Mouse (Mus musculus) hindbrain, postnatal 0 days (tissue): ENCODE data around the gene Gps2. TPM values are rescaled to one million over a fixed set of nuclear protein-coding genes. Genes with fewer than 3 reads are reported as not detected.

Source experiments
- ATAC-seq: fragments of 200-750 bp; cut with Nextera tagmentation; 2 replicates; pipeline ENCODE4 v1.8.0; 2017; ENCODE audit warnings: mild to moderate bottlenecking, moderate TSS enrichment, moderate library complexity
- DNase-seq: peaks from one replicate; pipeline ENCODE4 v3.0.0-alpha.2; 2015; ENCODE audit warnings: low spot score
- H3K27ac ChIP-seq: fragments of 300-500 bp; sonication (generic); 2 replicates; pipeline ENCODE4 v1.5.1; 2014; ENCODE audit warnings: mild to moderate bottlenecking
- H3K27me3 ChIP-seq: fragments of 300-500 bp; sonication (generic); 2 replicates; pipeline ENCODE4 v1.6.1; 2014; ENCODE audit warnings: low read length, mixed read lengths; ENCODE audit not compliant: insufficient read depth
- H3K36me3 ChIP-seq: fragments of 300-500 bp; sonication (generic); 2 replicates; pipeline ENCODE4 v1.6.1; 2014; ENCODE audit warnings: low read length, mixed read lengths; ENCODE audit not compliant: insufficient read depth
- H3K4me1 ChIP-seq: fragments of 300-500 bp; sonication (generic); 2 replicates; pipeline ENCODE4 v1.6.1; 2014; ENCODE audit warnings: antibody characterized with exemption, low read length, mixed read lengths; ENCODE audit not compliant: insufficient read depth
- H3K4me2 ChIP-seq: fragments of 300-500 bp; sonication (generic); 2 replicates; pipeline ENCODE4 v1.6.1; 2014; ENCODE audit warnings: low read depth, mild to moderate bottlenecking, low read length, moderate library complexity, mixed read lengths
- H3K4me3 ChIP-seq: fragments of 300-500 bp; sonication (generic); 2 replicates; pipeline ENCODE4 v1.5.1; 2014; ENCODE audit warnings: low read length
- H3K9ac ChIP-seq: fragments of 300-500 bp; sonication (generic); replicated peaks from 2 replicates; pipeline ENCODE4 v1.6.1; 2014; ENCODE audit warnings: mild to moderate bottlenecking, low read length, moderate library complexity, mixed read lengths
- H3K9me3 ChIP-seq: fragments of 300-500 bp; sonication (generic); 2 replicates; pipeline ENCODE4 v1.6.1; 2016; ENCODE audit warnings: low read length, mixed read lengths
- CTCF ChIP-seq: IDR thresholded peaks from 2 replicates; pipeline ENCODE4 v1.5.1; 2016; ENCODE audit warnings: antibody characterized with exemption, control low read depth, low read depth
- WGBS: fragments of 180-500 bp; shearing (Covaris S2); extraction: QIAGEN DNeasy Blood & Tissue Kit; methylation state at CpG from one replicate; pipeline ENCODE4 v1.1.7; 2014; 5-methylcytosine and 5-hydroxymethylcytosine counted together
- microRNA-seq, 2 experiments: library from miRNA; unstranded; fragments of <30 nt; microRNA quantifications; one replicate each; pipeline ENCODE4; 2016
- polyA plus RNA-seq: library from polyadenylated mRNA; unstranded; fragments of >200 nt; fragmentation: Nextera tagmentation; extraction: Ambion mirVana; gene quantifications from 2 replicates; pipeline ENCODE4 v1.2.1, GENCODE M21; 2015
- total RNA-seq: library from RNA; depleted of rRNA; stranded (reverse); fragments of >200 nt; gene quantifications from 2 replicates; pipeline ENCODE4 v1.2.3, GENCODE M21; 2014; rRNA removed

Gps2 gene
- total and polyA plus RNA-seq, 2 experiments from 2014 or later: 65.9 to 67.6 TPM

DNA sequence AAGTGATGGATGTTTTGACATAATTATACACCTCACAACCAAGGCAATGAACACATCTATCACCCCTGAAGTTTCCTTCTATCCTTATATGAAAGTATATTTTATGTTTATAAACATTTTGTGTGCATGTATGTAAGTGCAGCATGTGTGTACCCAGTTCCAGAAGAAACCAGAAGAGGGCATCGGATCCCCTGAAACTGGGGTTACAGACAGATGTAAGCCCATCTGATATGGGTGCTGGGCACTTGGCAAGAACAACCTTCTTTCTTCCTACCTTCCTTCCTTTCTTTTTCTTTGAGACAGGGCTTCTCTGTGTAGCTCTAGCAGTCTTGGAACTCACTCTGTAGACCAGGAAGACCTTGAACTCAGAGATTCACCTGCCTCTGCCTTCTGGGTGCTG lies 42.5 kb downstream of the Gps2 start:
- peak; percentile 7; the same call in 1 of the 2 replicates for TF ChIP-seq CTCF
- no peak overlapping the region for H3K27ac ChIP-seq
- H3K27me3 ChIP-seq: peaks cover 9% of the 10 kb centered on the region; the same call in 1 of the 2 replicates
- no peak overlapping the region for H3K9ac ChIP-seq
- DNase-seq (no peak), ATAC-seq (no peak)
- no peaks in the 10 kb centered on the region for H3K9me3 ChIP-seq
- WGBS: 90% methylated on average over 1 of the region's 1 CpGs
- H3K4me1 ChIP-seq: no peaks in the 10 kb centered on the region
- H3K4me2 ChIP-seq: no peak overlapping the region
- H3K36me3 ChIP-seq: no peaks in the 10 kb centered on the region
- no peak overlapping the region for H3K4me3 ChIP-seq

DNA sequence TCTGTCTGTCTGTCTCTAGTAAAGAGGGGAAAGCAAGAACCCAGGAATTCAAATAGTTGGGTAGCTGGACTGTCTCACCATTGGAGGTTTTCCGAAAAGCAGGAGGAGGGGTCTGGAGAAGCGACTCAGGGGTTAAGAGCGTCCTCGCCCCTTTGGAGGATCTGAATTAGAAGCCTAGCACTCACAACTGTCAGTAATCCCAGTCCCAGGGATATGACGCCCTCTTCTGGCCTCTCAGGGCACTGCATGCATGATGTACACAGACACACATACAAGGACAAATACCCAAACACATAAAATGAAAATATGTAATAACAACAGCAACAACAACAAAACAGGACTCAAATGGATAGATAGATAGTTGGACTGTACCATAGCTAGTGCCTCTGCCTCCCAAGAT lies 46.9 kb downstream of the Gps2 start:
- no peak overlapping the region for H3K4me2 ChIP-seq
- H3K4me3 ChIP-seq: no peak overlapping the region
- WGBS: 28% methylated on average over 5 of the region's 5 CpGs
- H3K9ac ChIP-seq: no peak overlapping the region
- H3K4me1 ChIP-seq: no peaks in the 10 kb centered on the region
- no peak for ATAC-seq
- peak; percentile 51 for TF ChIP-seq CTCF
- no peak overlapping the region for H3K27ac ChIP-seq
- no peaks in the 10 kb centered on the region for H3K36me3 ChIP-seq
- peaks cover 32% of the 10 kb centered on the region for H3K27me3 ChIP-seq
- DNase-seq: no peak
- H3K9me3 ChIP-seq: no peaks in the 10 kb centered on the region

DNA sequence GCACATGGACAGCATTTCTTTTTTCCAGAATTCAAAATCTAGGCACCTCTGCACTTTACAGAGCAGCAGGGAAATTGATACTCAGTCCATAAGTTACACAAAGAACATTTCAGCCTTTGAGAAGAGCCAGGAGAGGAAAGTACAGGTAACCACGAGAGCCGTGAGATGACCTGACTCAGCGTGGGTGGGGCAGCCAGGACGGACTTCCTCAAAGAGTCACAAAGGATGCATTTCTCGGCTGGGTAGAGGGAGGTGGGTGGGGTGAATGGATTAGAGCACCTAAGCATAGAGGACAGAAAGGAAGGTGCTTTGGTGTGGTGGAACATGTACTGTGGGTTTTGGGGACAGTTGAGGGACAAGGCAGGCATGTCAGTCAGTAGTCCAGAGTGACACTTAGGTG lies 48.2 kb downstream of the Gps2 start:
- 51% methylated on average over 5 of the region's 5 CpGs for WGBS
- Histone ChIP-seq H3K9ac (no peak overlapping the region), H3K4me1 (peaks cover 5% of the 10 kb centered on the region; the same call in 1 of the 2 replicates), H3K9me3 (no peaks in the 10 kb centered on the region), H3K4me2 (no peak overlapping the region), H3K36me3 (no peaks in the 10 kb centered on the region), H3K27ac (no peak overlapping the region), H3K4me3 (no peak overlapping the region), H3K27me3 (peaks cover 41% of the 10 kb centered on the region)
- no peak for TF ChIP-seq CTCF
- DNase-seq: no peak
- no peak for ATAC-seq

DNA sequence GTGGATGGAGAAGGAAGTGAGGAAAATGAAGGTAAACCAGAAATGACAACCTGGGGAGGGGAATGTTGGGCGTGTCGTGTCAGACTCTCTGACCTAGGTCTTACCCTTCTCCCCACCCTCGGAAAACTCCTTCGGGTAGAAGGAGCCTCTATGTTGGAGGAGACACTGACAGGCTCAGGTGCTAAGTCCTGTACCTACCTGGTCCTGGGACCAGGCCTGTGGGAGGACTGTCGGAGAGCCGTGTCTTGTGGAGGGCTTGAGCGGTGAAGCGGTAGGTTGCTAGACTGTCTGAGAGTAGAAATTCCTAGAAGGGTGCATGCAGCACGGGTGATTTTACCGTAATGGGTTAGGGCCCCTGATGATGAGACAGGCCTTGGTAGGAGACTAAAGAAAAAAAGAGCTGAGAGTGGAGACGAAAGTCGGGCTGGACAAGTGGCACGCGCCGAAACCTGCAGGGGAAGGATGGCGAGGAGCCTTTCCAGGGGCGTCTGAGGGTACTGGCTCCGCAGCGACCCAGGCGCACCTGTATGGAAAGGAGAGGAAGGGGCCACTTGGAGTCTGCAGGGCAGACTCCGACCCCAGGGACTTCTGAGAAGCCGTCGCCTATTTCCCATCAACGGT lies 51.1 kb downstream of the Gps2 start, which contains the start of gene Cldn7:
Gene Cldn7, plus strand, starts transcription at position 130 of the 621 bp plus-strand sequence.
- Histone ChIP-seq H3K9me3 (no peaks in the 10 kb centered on the region), H3K36me3 (peaks cover 13% of the 10 kb centered on the region), H3K9ac (no peak within 1 kb of the TSS), H3K27me3 (peaks cover 45% of the 10 kb centered on the region), H3K4me1 (peaks cover 6% of the 10 kb centered on the region; the same call in 1 of the 2 replicates), H3K4me3 (no peak within 1 kb of the TSS), H3K27ac (no peak within 1 kb of the TSS), H3K4me2 (no peak within 1 kb of the TSS)
- WGBS: 13% methylated on average over 24 of the region's 24 CpGs
- no peak for ATAC-seq
- no peak for TF ChIP-seq CTCF
- DNase-seq: no peak

DNA sequence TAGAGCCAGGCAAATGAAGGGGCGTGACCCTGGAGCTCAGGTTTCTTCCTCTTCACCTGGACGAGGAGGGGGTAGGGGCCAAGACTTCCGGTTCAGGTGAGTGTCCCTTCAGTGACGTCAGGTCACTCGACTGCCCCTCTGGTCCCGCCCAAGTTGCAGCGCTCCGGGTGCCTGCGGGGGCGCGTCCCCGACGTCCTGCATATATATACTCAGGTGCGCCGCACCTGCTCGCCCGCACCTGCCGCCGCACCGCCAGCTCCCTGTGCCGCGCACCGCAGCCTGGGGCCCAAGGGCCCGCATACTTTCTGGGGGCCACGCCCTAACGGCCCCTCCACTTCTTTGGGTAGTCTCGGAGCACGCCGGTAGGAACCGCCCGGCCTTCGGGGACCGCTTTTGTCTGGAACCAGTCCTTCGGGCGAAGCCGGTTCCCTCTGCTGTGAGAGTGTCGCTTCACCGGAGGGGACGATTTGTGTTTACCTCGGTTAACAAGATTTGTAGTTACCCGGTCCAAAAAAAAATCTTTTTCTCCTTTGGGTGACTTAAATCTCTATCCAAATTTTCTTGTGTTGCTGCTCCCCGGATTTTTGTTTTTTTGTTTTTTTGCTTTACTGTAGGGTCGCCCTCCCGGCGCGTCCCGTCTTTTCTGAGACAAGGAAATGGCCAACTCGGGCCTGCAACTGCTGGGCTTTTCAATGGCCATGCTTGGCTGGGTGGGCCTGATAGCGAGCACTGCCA lies 51.8 kb downstream of the Gps2 start:
- Histone ChIP-seq H3K4me2 (no peak overlapping the region), H3K4me3 (no peak overlapping the region), H3K9ac (no peak overlapping the region), H3K36me3 (peaks cover 19% of the 10 kb centered on the region), H3K4me1 (peaks cover 6% of the 10 kb centered on the region; the same call in 1 of the 2 replicates), H3K27ac (no peak overlapping the region), H3K9me3 (no peaks in the 10 kb centered on the region), H3K27me3 (peaks cover 43% of the 10 kb centered on the region)
- DNase-seq (no peak), ATAC-seq (no peak)
- no peak for TF ChIP-seq CTCF
- WGBS: 2% methylated on average over 49 of the region's 49 CpGs

Small RNA genes within 50 kb of the gene (microRNA-seq; reads per million reads assigned to microRNA genes)
- 0 reads per million in 2 experiments for gene Mir6924

Other genes starting within 250 kb of the Gps2 start
Only the 30 nearest of the 39 such genes appear.
- 18.3 and 18.8 TPM in 2 replicates for gene Polr2a, start 155.3 kb upstream of the Gps2 start, total RNA-seq
- 9.1 and 10.5 TPM in 2 replicates for gene Polr2a, start 155.3 kb upstream of the Gps2 start, polyA plus RNA-seq
- gene Slc35g3, start 151.9 kb upstream of the Gps2 start, total RNA-seq: 0.72 TPM in 1 of 2 replicates, not detected in the other
- gene Slc35g3, start 151.9 kb upstream of the Gps2 start, polyA plus RNA-seq: 0.11 and 0.15 TPM in 2 replicates
- gene Zbtb4, start 148.0 kb upstream of the Gps2 start, total RNA-seq: 39.2 and 39.9 TPM in 2 replicates
- 4.6 and 4.9 TPM in 2 replicates for gene Zbtb4, start 148.0 kb upstream of the Gps2 start, polyA plus RNA-seq
- 1.5 TPM in 1 of 2 replicates, not detected in the other for gene Chrnb1, start 117.9 kb upstream of the Gps2 start, total RNA-seq
- gene Chrnb1, start 117.9 kb upstream of the Gps2 start, polyA plus RNA-seq: 0.85 and 1.5 TPM in 2 replicates
- 19.1 and 19.2 TPM in 2 replicates for gene Fgf11, start 112.0 kb upstream of the Gps2 start, total RNA-seq
- 3.8 and 4.4 TPM in 2 replicates for gene Fgf11, start 112.0 kb upstream of the Gps2 start, polyA plus RNA-seq
- gene Tmem102, start 108.3 kb upstream of the Gps2 start, total RNA-seq: 0.16 and 0.72 TPM in 2 replicates
- 1.1 and 1.5 TPM in 2 replicates for gene Tmem102, start 108.3 kb upstream of the Gps2 start, polyA plus RNA-seq
- not detected in 2 replicates for gene Gm39566, start 98.6 kb upstream of the Gps2 start, total RNA-seq
- gene Gm39566, start 98.6 kb upstream of the Gps2 start, polyA plus RNA-seq: not detected in 2 replicates
- gene Spem2, start 95.4 kb upstream of the Gps2 start, total RNA-seq: not detected in 2 replicates
- not detected in 2 replicates for gene Spem2, start 95.4 kb upstream of the Gps2 start, polyA plus RNA-seq
- not detected in 2 replicates for gene Spem1, start 91.7 kb upstream of the Gps2 start, total RNA-seq
- gene Spem1, start 91.7 kb upstream of the Gps2 start, polyA plus RNA-seq: 0.28 and 0.40 TPM in 2 replicates
- 126 and 130 TPM in 2 replicates for gene Nlgn2, start 76.1 kb upstream of the Gps2 start, total RNA-seq
- gene Nlgn2, start 76.1 kb upstream of the Gps2 start, polyA plus RNA-seq: 20.8 and 22.3 TPM in 2 replicates
- gene Tmem256, start 75.4 kb upstream of the Gps2 start, total RNA-seq: 119 and 153 TPM in 2 replicates
- gene Tmem256, start 75.4 kb upstream of the Gps2 start, polyA plus RNA-seq: 435 and 439 TPM in 2 replicates
- 24.7 and 26.3 TPM in 2 replicates for gene Plscr3, start 67.5 kb upstream of the Gps2 start, total RNA-seq
- 32.2 and 33.4 TPM in 2 replicates for gene Plscr3, start 67.5 kb upstream of the Gps2 start, polyA plus RNA-seq
- gene Tnk1, start 55.2 kb upstream of the Gps2 start, total RNA-seq: not detected in 2 replicates
- gene Tnk1, start 55.2 kb upstream of the Gps2 start, polyA plus RNA-seq: 0.15 TPM in 1 of 2 replicates, not detected in the other
- not detected in 2 replicates for gene Tmem95, start 35.9 kb upstream of the Gps2 start, total RNA-seq
- not detected in 2 replicates for gene Tmem95, start 35.9 kb upstream of the Gps2 start, polyA plus RNA-seq
- 1.7 and 2.0 TPM in 2 replicates for gene Kctd11, start 32.5 kb upstream of the Gps2 start, total RNA-seq
- gene Kctd11, start 32.5 kb upstream of the Gps2 start, polyA plus RNA-seq: 1.3 and 1.7 TPM in 2 replicates
- gene Acap1, start 18.3 kb upstream of the Gps2 start, total RNA-seq: 1.5 TPM in 1 of 2 replicates, not detected in the other
- gene Acap1, start 18.3 kb upstream of the Gps2 start, polyA plus RNA-seq: 0.20 and 0.21 TPM in 2 replicates
- 2.9 and 9.7 TPM in 2 replicates for gene 2810408A11Rik, start 12.9 kb upstream of the Gps2 start, total RNA-seq
- gene 2810408A11Rik, start 12.9 kb upstream of the Gps2 start, polyA plus RNA-seq: 6.5 and 8.1 TPM in 2 replicates
- gene Neurl4, start 12.8 kb upstream of the Gps2 start, total RNA-seq: 95.1 and 118 TPM in 2 replicates
- 11.9 and 13.1 TPM in 2 replicates for gene Neurl4, start 12.8 kb upstream of the Gps2 start, polyA plus RNA-seq
- 491 and 500 TPM in 2 replicates for gene Eif5a, start 8.1 kb downstream of the Gps2 start, total RNA-seq
- 1,157 and 1,160 TPM in 2 replicates for gene Eif5a, start 8.1 kb downstream of the Gps2 start, polyA plus RNA-seq
- gene Ybx2, start 21.9 kb downstream of the Gps2 start, total RNA-seq: 23.9 and 31.1 TPM in 2 replicates
- gene Ybx2, start 21.9 kb downstream of the Gps2 start, polyA plus RNA-seq: 3.3 and 5.9 TPM in 2 replicates
- gene Slc2a4, start 34.3 kb downstream of the Gps2 start, total RNA-seq: 9.5 and 12.8 TPM in 2 replicates
- 6.1 and 6.5 TPM in 2 replicates for gene Slc2a4, start 34.3 kb downstream of the Gps2 start, polyA plus RNA-seq
- gene Cldn7, start 50.9 kb downstream of the Gps2 start, total RNA-seq: not detected in 2 replicates
- gene Cldn7, start 50.9 kb downstream of the Gps2 start, polyA plus RNA-seq: 0.18 and 0.19 TPM in 2 replicates
- gene Ctdnep1, start 67.3 kb downstream of the Gps2 start, total RNA-seq: 37.7 and 40.9 TPM in 2 replicates
- 24.7 and 25.0 TPM in 2 replicates for gene Ctdnep1, start 67.3 kb downstream of the Gps2 start, polyA plus RNA-seq
- gene Elp5, start 68.6 kb downstream of the Gps2 start, total RNA-seq: 137 and 147 TPM in 2 replicates
- gene Elp5, start 68.6 kb downstream of the Gps2 start, polyA plus RNA-seq: 168 and 170 TPM in 2 replicates
- gene Gabarap, start 77.3 kb downstream of the Gps2 start, total RNA-seq: 175 and 209 TPM in 2 replicates
- gene Gabarap, start 77.3 kb downstream of the Gps2 start, polyA plus RNA-seq: 548 and 563 TPM in 2 replicates
- 34.3 and 47.9 TPM in 2 replicates for gene Phf23, start 81.9 kb downstream of the Gps2 start, total RNA-seq
- gene Phf23, start 81.9 kb downstream of the Gps2 start, polyA plus RNA-seq: 44.0 and 46.0 TPM in 2 replicates
- gene Dvl2, start 86.7 kb downstream of the Gps2 start, total RNA-seq: 20.9 and 37.3 TPM in 2 replicates
- 18.1 and 19.3 TPM in 2 replicates for gene Dvl2, start 86.7 kb downstream of the Gps2 start, polyA plus RNA-seq
- 44.4 and 47.2 TPM in 2 replicates for gene Acadvl, start 101.5 kb downstream of the Gps2 start, total RNA-seq
- gene Acadvl, start 101.5 kb downstream of the Gps2 start, polyA plus RNA-seq: 65.2 and 75.2 TPM in 2 replicates
- 209 and 225 TPM in 2 replicates for gene Dlg4, start 103.1 kb downstream of the Gps2 start, total RNA-seq
- 18.8 and 22.4 TPM in 2 replicates for gene Dlg4, start 103.1 kb downstream of the Gps2 start, polyA plus RNA-seq
- gene Asgr1, start 140.2 kb downstream of the Gps2 start, total RNA-seq: 2.3 and 2.8 TPM in 2 replicates
- gene Asgr1, start 140.2 kb downstream of the Gps2 start, polyA plus RNA-seq: 3.7 TPM in 2 replicates